Mouse (Mus musculus) cortical plate, adult 2 months (tissue): Measurements from ENCODE around the gene Tln2. TPM values are rescaled to one million over a fixed set of nuclear protein-coding genes. Genes with fewer than 3 reads are reported as not detected.

Source experiments
- H3K27ac ChIP-seq: fragments of 200-500 bp; 2 replicates; pipeline ENCODE4 v1.5.1; 2012; ENCODE audit warnings: low read length, control low read depth, inconsistent platforms; ENCODE audit not compliant: insufficient read depth
- H3K4me1 ChIP-seq: fragments of 200-500 bp; 2 replicates; pipeline ENCODE4 v1.6.1; 2011; ENCODE audit warnings: low read length; ENCODE audit not compliant: control insufficient read depth, insufficient read depth
- H3K4me3 ChIP-seq: fragments of 200-500 bp; 2 replicates; pipeline ENCODE4 v1.5.1; 2011; ENCODE audit warnings: mild to moderate bottlenecking, low read length, control low read depth; ENCODE audit not compliant: insufficient read depth
- CTCF ChIP-seq: fragments of 200-500 bp; IDR thresholded peaks from 2 replicates; pipeline ENCODE4 v1.5.1; 2011; ENCODE audit warnings: mild to moderate bottlenecking, control low read depth, low read length; ENCODE audit not compliant: insufficient read depth; ENCODE audit errors: extremely low read depth
- POLR2A ChIP-seq: fragments of 200-500 bp; IDR thresholded peaks from 2 replicates; pipeline ENCODE4 v1.6.1; 2011; ENCODE audit warnings: mild to moderate bottlenecking, low read length, control low read depth; ENCODE audit not compliant: insufficient read depth; ENCODE audit errors: extremely low read depth
- polyA plus RNA-seq: library from polyadenylated mRNA; depleted of rRNA; stranded (reverse); fragments of >200 nt; gene quantifications from 2 replicates; pipeline ENCODE4 v1.2.3, GENCODE M21; 2012

The Tln2 gene
- polyA plus RNA-seq, 1 experiment, result 36.6 TPM

- H3K27ac ChIP-seq, result no peak overlapping the region
- no peak overlapping the region for H3K4me3 ChIP-seq
- H3K4me1 ChIP-seq, result no peaks in the 10 kb centered on the region
- TF ChIP-seq CTCF (no peak), POLR2A (no peak)
Observed at GRCm38 (mm10) chr9:67549811-67550501, 9.5 kb downstream of the Tln2 start.

- Histone ChIP-seq H3K4me1 (no peaks in the 10 kb centered on the region), H3K27ac (no peak overlapping the region), H3K4me3 (no peak overlapping the region)
- TF ChIP-seq POLR2A, result no peak
- no peak for TF ChIP-seq CTCF
Observed at GRCm38 (mm10) chr9:67549332-67549731, 10.2 kb downstream of the Tln2 start.

- H3K27ac ChIP-seq, result no peak overlapping the region
- H3K4me1 ChIP-seq, result no peaks in the 10 kb centered on the region
- H3K4me3 ChIP-seq, result no peak overlapping the region
- no peak for TF ChIP-seq POLR2A
- TF ChIP-seq CTCF, result no peak
Observed at GRCm38 (mm10) chr9:67546650-67547049, 12.9 kb downstream of the Tln2 start.

GRCm38 (mm10) chr9:67545794-67546193 is 13.7 kb downstream of the Tln2 start:
- Histone ChIP-seq H3K4me1 (no peaks in the 10 kb centered on the region), H3K27ac (no peak overlapping the region), H3K4me3 (no peak overlapping the region)
- TF ChIP-seq POLR2A (no peak), CTCF (no peak)

- TF ChIP-seq CTCF (no peak), POLR2A (no peak)
- Histone ChIP-seq H3K27ac (no peak overlapping the region), H3K4me3 (no peak overlapping the region), H3K4me1 (no peaks in the 10 kb centered on the region)
Observed at GRCm38 (mm10) chr9:67544783-67545182, 14.7 kb downstream of the Tln2 start.

GRCm38 (mm10) chr9:67541948-67542347 is 17.6 kb downstream of the Tln2 start:
- no peaks in the 10 kb centered on the region for H3K4me1 ChIP-seq
- H3K4me3 ChIP-seq, result no peak overlapping the region
- H3K27ac ChIP-seq, result no peak overlapping the region
- TF ChIP-seq CTCF (no peak), POLR2A (no peak)

GRCm38 (mm10) chr9:67539776-67540706 is 19.5 kb downstream of the Tln2 start:
- H3K27ac ChIP-seq, result no peak overlapping the region
- TF ChIP-seq CTCF, result no peak
- TF ChIP-seq POLR2A, result no peak
- no peak overlapping the region for H3K4me3 ChIP-seq
- no peaks in the 10 kb centered on the region for H3K4me1 ChIP-seq

GRCm38 (mm10) chr9:67534420-67534819 is 25.1 kb downstream of the Tln2 start:
- H3K4me3 ChIP-seq, result no peak overlapping the region
- no peaks in the 10 kb centered on the region for H3K4me1 ChIP-seq
- TF ChIP-seq CTCF (no peak), POLR2A (no peak)
- H3K27ac ChIP-seq, result no peak overlapping the region

GRCm38 (mm10) chr9:67533260-67533659 is 26.2 kb downstream of the Tln2 start:
- Histone ChIP-seq H3K4me3 (no peak overlapping the region), H3K4me1 (no peaks in the 10 kb centered on the region), H3K27ac (no peak overlapping the region)
- no peak for TF ChIP-seq CTCF

GRCm38 (mm10) chr9:67532631-67533030 is 26.9 kb downstream of the Tln2 start:
- TF ChIP-seq CTCF (no peak), POLR2A (no peak)
- Histone ChIP-seq H3K27ac (no peak overlapping the region), H3K4me3 (no peak overlapping the region), H3K4me1 (no peaks in the 10 kb centered on the region)
